Mouse (Mus musculus): Measurements from ENCODE around the gene Dlg1. TPM values are rescaled to one million over a fixed set of nuclear protein-coding genes. Genes with fewer than 3 reads are reported as not detected.

Gene Dlg1
- polyA plus RNA-seq, 1 experiment = 12.9 TPM

DNA sequence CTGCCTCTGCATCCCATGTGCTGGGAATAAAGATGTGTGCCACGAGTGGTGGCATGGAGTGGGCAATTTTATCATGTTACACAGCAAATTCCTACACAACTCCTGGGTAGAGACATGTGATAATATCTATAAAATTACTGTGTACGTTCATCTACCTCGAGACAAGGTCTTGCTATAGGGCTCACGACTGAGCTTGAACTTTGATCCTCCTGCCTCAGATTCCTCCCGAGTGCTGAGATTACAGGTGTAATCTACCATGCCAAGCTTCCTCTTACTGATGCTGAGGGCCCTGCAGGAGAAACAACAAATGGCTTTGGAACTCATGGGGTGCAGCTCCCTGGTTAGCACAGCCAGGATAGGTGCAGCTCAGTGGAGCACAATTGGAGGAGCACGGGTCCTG lies 261.1 kb downstream of the Dlg1 start:
- Histone ChIP-seq H3K27me3 (ENCODE audit: control insufficient read depth, insufficient read depth, low read length) (no peaks in the 10 kb centered on the region), H3K4me3 (ENCODE audit: control insufficient read depth, low read depth, low read length) (no peak overlapping the region), H3K27ac (ENCODE audit: control insufficient read depth, insufficient read depth, low read depth, low read length) (no peak overlapping the region), H3K4me1 (ENCODE audit: control insufficient read depth, insufficient read depth, low read length) (no peaks in the 10 kb centered on the region), H3K36me3 (ENCODE audit: control insufficient read depth, insufficient read depth, low read length) (no peaks in the 10 kb centered on the region)
- no peak for TF ChIP-seq POLR2A (IDR thresholded peaks at IDR 0.05; ENCODE audit: control insufficient read depth, low read depth, low read length)
- no peak for TF ChIP-seq CTCF (IDR thresholded peaks at IDR 0.05; ENCODE audit: control insufficient read depth, insufficient read depth, insufficient replicate concordance, low read depth, low read length)

Other genes with a start within 250 kb of the Dlg1 start
- gene Bdh1, start 241.2 kb upstream of the Dlg1 start, polyA plus RNA-seq (2012; rRNA removed) = 8.9 and 11.0 TPM in 2 replicates
- 7.5 and 8.3 TPM in 2 replicates for gene Meltf, start 215.4 kb downstream of the Dlg1 start, polyA plus RNA-seq (2012; rRNA removed)